Mouse (Mus musculus) E14TG2a.4 (cell line): Measurements from ENCODE around the gene Scrg1.

Source experiments
- CTCF ChIP-seq: conservative IDR thresholded peaks from 2 replicates; pipeline ENCODE4 v1.5.1; 2014; ENCODE audit warnings: low read length
- NANOG ChIP-seq: IDR thresholded peaks from 2 replicates; pipeline ENCODE4 v1.6.1; 2014; ENCODE audit warnings: borderline replicate concordance, low read length, mixed read lengths

DNA sequence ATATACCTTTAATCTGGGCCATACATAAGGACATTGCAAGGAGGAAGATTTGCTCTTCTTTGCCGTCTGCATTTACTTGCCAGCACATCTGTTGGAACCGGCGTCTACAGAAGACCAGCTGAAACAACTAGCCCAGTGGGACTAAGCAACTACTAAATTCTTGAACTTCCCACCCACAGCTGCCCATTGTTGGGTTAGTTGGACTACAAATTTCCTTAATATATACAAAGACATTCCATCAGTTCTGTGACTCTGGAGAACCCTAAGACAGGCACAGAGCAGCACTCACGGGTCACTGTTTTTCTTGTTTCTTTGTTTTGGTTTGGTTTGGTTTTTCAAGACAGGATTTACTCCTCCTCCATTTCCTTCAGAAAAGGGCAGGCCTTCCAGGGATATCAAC lies 24.9 kb downstream of the Scrg1 start:
- TF ChIP-seq CTCF (no peak), NANOG (no peak)
